Mouse (Mus musculus): ENCODE data around the gene Cavin1.

Cavin1 gene

DNA sequence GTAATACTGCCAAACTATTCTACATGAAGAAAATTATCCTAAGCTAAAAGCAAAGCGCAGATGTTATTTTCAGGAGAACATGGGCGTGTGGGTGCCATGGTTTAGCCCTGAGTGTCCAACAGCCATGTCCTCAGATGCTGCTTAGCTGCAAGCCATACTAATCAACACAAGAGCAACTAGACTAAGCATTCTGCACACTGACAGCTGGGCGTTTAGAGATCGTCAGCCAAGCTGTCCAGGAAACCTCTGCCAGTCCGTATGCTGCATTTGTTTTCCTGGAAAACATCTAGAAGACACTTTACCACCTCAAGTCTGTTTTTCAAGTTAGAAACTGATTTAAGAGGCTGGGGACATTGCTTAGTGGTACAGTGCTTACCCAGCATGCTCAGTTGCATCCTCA, 56.3 kb downstream of the Cavin1 start:
- DNase-seq (ENCODE audit: low spot score): no peak

DNA sequence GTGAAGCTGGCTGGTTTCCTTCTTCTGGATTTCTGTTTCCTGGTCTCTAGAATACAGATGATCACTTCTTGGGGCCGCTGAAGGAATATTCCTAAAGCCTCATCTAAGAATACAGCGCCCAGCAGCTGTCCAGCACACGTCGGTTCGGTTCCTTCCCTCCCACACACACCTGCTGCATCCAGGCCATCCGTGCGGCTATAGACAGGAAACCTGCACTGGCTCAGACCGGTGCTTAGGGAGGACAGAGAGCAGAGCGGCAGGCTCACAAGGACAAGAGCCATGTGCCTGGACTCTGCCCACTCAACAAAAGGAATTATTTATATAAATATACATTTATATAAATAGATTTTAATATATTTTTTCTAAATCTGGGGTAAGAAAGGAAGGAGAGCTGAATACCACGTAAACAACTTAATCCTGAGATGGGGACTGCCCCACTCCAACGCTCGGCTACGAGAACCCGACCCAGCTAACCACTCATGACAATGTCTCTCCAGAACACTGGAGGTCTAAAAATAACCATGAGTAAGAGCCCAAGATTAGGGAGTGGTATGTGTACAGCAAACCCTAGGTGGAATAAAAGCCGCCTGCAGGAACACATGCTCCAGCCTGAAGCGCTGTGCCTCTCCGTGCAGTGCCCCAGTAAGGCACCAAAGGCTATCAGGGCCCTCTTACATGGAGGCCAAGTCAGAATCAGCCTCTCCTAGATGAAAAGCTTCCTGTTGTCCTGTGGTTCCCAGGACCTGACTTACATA, 58.1 kb downstream of the Cavin1 start:
- DNase-seq (ENCODE audit: low spot score): no peak

DNA sequence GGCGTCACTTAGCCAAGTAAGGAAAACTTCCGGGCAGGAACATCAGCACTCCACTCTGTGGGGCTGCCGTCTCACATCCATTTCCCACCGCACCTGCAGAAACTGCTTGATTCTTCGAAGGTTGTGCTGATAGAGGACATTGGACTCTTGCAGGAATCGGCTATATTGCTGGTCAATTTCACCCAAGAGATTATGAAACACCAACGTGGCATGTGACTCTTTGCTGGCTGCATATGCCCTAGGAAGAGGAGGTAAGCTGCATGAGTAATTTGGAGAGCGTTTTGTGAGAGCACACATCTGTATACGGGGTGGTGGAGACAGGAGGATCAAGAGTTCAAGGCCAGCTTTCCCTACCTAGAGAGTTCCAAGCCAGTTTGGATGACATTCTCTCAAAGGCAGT, 62.1 kb downstream of the Cavin1 start:
- no peak for DNase-seq (ENCODE audit: low spot score)

DNA sequence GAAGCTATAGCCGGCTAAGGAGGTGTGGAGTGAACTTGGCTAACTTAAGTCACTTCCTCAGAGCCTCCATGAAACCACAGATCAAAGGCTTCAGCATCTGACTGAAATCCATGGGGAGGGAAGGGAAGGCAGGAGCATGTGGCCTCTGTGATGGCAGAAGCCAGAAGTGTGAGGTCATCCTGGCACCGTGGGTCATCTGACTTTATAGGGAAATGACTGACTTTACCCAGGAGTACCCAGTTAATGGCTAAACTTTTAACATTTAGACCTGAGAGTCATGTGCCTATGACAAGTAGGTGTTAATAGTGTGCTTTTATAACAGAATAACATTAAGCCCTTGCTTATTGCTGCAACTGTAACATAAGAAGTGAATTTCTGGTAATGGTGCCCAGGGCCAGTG, 62.6 kb downstream of the Cavin1 start:
- no peak for DNase-seq (ENCODE audit: low spot score)

DNA sequence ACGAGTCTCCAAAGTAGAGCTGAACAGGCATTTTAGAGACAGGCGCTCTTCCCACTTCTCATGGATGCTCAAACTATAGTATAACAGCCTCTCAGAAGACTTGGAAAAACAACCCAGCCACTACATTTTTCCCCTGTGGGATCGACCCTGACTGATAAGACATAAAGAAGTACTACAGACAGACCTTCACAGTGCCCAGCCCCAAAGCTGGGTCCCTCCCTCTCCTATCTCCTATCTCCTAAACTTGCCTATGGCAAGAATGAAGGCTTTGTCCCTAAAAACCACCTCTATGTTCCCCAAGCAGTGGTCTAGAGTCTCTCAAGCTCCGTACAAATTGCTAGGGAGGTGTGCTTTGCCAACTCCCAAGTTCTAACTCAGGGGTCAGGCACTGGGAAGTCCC, 63.8 kb downstream of the Cavin1 start:
- DNase-seq (ENCODE audit: low spot score): no peak

All from T-cell, adult 2 months (primary cell).